Mouse (Mus musculus): ENCODE results near the gene Snx5. TPM values are rescaled to one million over a fixed set of nuclear protein-coding genes. Genes with fewer than 3 reads are reported as not detected.

Gene Snx5
- polyA plus RNA-seq, 1 experiment from 2014 or later = 147 TPM

DNA sequence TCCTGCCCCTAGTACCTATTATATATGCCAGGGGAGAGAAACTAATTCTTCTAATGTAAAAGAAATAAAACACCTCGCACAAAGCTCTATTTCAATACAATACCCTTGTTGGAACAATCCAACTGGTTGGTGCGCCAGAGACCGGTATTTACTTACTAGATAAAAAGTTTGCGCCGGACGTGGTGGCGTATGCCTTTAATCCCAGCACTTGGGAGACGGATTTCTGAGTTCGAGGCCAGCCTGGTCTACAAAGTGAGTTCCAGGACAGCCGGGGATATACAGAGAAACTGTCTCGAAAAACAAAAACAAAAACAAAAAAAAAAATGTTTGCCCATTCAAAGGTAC lies 1.4 kb downstream of the Snx5 start:
- H3K4me1 ChIP-seq (ENCODE audit: control insufficient read depth, insufficient read depth, low read length) = peaks cover 18% of the 10 kb centered on the region
- peak overlapping the region; percentile 64 for H3K4me2 ChIP-seq (ENCODE audit: low read depth, low read length)
- H3K9ac ChIP-seq (ENCODE audit: low read depth, low read length) = peak overlapping the region; percentile 99
- H3K27me3 ChIP-seq (replicated peaks; ENCODE audit: control insufficient read depth, insufficient read depth, low read length) = no peaks in the 10 kb centered on the region
- H3K27ac ChIP-seq (ENCODE audit: low read length) = 0 out of 2 replicates have a peak overlapping the region, but pooled peaks have one; percentile 11
- no peak for ATAC-seq
- WGBS = 1% methylated on average over 11 of the region's 11 CpGs
- H3K9me3 ChIP-seq (ENCODE audit: control insufficient read depth, low read length) = no peaks in the 10 kb centered on the region
- peak overlapping the region; percentile 93 for H3K4me3 ChIP-seq (ENCODE audit: low read length)
- H3K36me3 ChIP-seq (ENCODE audit: control insufficient read depth, insufficient read depth, low read length) = peaks cover 2% of the 10 kb centered on the region; the same call in 1 of the 2 replicates

DNA sequence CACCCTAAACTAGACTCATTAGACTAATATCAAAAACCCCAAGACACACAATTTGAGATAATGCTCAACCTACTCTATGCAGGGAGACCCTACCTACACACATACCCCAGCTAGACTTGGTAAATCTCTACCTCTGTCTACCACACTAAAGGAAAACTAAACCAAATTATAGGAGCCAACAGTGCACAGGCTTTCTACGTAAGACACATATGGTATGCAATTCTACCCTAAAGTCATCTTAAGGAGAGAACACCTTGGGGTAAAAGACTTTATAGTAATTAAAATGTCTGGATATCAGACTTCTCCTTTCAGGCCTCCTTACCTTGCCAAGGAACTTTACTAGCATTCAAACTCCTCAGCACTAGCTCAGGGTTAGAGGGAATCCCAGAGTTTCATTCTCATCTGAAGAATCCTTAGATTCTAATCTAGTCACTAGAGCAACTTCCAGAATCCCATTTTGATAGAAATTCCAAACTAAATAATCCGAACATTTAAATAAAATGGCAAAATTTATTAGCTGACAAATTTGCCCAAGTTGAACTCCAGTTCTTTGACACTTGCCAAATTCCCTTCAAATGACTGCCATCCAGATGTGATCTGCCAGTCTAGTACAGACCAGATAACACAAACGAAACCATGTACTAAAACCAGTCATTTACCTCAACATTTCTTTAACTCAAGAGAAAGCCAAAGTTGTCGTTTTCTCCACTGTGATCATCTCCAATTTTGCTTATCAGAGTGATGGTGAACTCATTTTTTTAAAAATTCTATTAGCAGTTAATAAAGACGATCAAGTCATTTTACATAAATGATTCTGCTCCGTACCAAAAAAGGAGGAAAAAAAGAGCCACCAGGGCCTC lies 2.0 kb downstream of the Snx5 start:
- Histone ChIP-seq H3K27me3 (replicated peaks; ENCODE audit: control insufficient read depth, insufficient read depth, low read length) (no peaks in the 10 kb centered on the region), H3K4me3 (ENCODE audit: low read length) (peak overlapping the region; percentile 93), H3K36me3 (ENCODE audit: control insufficient read depth, insufficient read depth, low read length) (peaks cover 2% of the 10 kb centered on the region; the same call in 1 of the 2 replicates), H3K27ac (ENCODE audit: low read length) (peak overlapping the region; percentile 57), H3K9ac (ENCODE audit: low read depth, low read length) (peak overlapping the region; percentile 99), H3K4me2 (ENCODE audit: low read depth, low read length) (peak overlapping the region; percentile 64), H3K4me1 (ENCODE audit: control insufficient read depth, insufficient read depth, low read length) (peaks cover 17% of the 10 kb centered on the region), H3K9me3 (ENCODE audit: control insufficient read depth, low read length) (no peaks in the 10 kb centered on the region)
- no peak for ATAC-seq
- WGBS = 11% methylated on average over 6 of the region's 6 CpGs

DNA sequence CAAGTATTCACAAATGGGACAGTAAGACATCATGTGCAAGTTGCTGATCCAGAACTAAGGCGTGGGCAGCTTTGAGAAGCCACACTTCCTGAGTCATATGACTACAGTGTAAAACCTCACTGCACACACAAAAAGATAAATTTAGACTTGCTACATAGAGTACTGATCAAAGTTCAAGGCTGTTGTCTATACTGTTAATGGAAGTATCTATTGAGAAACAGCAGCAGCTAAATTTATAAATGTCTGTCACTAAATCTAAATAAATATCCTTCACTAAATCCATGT lies 3.0 kb downstream of the Snx5 start:
- Histone ChIP-seq H3K9ac (ENCODE audit: low read depth, low read length) (no peak overlapping the region), H3K9me3 (ENCODE audit: control insufficient read depth, low read length) (no peaks in the 10 kb centered on the region), H3K4me1 (ENCODE audit: control insufficient read depth, insufficient read depth, low read length) (peaks cover 25% of the 10 kb centered on the region), H3K4me2 (ENCODE audit: low read depth, low read length) (peak overlapping the region; percentile 64), H3K4me3 (ENCODE audit: low read length) (peak overlapping the region; percentile 93), H3K36me3 (ENCODE audit: control insufficient read depth, insufficient read depth, low read length) (peaks cover 2% of the 10 kb centered on the region; the same call in 1 of the 2 replicates), H3K27ac (ENCODE audit: low read length) (peak overlapping the region; percentile 57), H3K27me3 (replicated peaks; ENCODE audit: control insufficient read depth, insufficient read depth, low read length) (no peaks in the 10 kb centered on the region)
- no peak for ATAC-seq
- 16% methylated on average over 1 of the region's 1 CpGs for WGBS

DNA sequence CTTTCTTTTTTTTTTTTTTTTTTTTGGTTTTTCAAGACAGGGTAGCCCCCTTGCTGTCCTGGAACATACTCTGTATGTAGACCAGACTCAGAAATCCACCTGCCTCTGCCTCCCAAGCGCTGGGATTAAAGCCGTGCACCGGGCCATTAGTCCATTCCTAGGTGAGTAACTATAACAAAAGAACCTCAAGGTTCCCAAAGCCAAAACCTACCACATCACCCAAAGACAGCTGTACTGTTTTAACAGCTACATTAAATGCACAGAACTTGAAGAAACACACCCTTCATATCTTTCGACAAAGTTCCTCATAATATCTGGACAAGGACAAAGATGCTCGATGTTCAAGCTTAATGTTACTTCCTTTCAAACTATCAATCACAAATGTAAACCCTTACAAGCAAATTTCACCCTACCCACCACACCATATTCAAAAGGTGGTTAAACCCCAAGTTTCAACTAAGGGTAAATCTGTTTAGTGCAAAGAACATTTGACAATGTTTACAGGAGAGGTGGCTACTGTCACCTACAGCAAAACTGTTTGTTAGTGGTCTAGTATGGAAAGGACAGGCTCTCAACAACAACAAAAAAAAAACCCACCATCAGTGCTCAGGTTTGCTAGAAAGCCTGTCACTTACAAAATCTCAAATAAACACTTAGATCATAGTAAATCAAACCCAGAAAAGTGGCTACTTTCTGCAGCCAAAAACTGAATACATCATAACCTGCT lies 3.5 kb downstream of the Snx5 start:
- Histone ChIP-seq H3K27me3 (replicated peaks; ENCODE audit: control insufficient read depth, insufficient read depth, low read length) (no peaks in the 10 kb centered on the region), H3K9ac (ENCODE audit: low read depth, low read length) (no peak overlapping the region), H3K9me3 (ENCODE audit: control insufficient read depth, low read length) (no peaks in the 10 kb centered on the region), H3K4me1 (ENCODE audit: control insufficient read depth, insufficient read depth, low read length) (peaks cover 25% of the 10 kb centered on the region), H3K4me2 (ENCODE audit: low read depth, low read length) (peak overlapping the region; percentile 40), H3K36me3 (ENCODE audit: control insufficient read depth, insufficient read depth, low read length) (peaks cover 2% of the 10 kb centered on the region; the same call in 1 of the 2 replicates), H3K4me3 (ENCODE audit: low read length) (peak overlapping the region; percentile 93), H3K27ac (ENCODE audit: low read length) (peak overlapping the region; percentile 47)
- WGBS = 40% methylated on average over 5 of the region's 5 CpGs
- no peak for ATAC-seq

DNA sequence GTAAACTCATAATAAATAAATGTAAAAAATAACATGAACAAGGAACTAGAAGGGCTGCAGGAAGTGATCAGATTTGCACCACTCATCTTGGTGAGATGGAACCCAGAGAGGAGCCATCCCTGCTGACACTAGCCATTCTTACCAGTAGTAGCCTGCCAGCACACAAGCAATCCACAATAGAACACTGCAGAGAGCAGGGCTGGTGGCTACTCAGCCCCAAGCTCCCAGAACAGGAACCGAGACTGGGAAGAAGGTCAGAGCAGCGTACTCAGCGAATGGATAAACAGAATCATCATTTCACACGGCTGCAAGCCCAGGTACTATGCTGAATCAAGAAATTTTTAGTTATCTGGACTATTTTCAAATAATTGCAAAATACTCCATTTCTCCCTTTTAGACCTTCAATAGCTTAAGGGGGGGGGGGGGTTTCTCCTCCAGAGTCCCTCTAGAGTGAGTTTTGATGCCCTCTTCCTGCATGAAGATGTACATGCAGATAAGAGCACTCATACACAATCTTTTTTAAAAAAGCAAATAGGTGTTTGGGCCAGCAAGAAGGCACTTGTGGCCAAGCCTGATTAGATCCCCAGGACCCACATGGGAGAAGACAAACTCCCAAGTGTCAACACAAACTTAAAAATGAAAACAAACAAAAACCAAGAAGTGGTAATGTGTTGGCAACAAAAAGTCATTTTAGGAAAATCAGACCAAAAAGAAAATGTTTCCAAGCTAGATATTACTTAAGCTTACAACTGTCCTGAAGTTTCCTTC lies 4.6 kb downstream of the Snx5 start:
- H3K36me3 ChIP-seq (ENCODE audit: control insufficient read depth, insufficient read depth, low read length) = peaks cover 8% of the 10 kb centered on the region; the same call in 1 of the 2 replicates
- H3K4me3 ChIP-seq (ENCODE audit: low read length) = 0 out of 2 replicates have a peak overlapping the region, but pooled peaks have one; percentile 1
- no peak overlapping the region for H3K27ac ChIP-seq (ENCODE audit: low read length)
- no peaks in the 10 kb centered on the region for H3K27me3 ChIP-seq (replicated peaks; ENCODE audit: control insufficient read depth, insufficient read depth, low read length)
- peak overlapping the region; percentile 18; the same call in 1 of the 2 replicates for H3K4me2 ChIP-seq (ENCODE audit: low read depth, low read length)
- peaks cover 29% of the 10 kb centered on the region for H3K4me1 ChIP-seq (ENCODE audit: control insufficient read depth, insufficient read depth, low read length)
- no peaks in the 10 kb centered on the region for H3K9me3 ChIP-seq (ENCODE audit: control insufficient read depth, low read length)
- WGBS = 33% methylated on average over 4 of the region's 4 CpGs
- H3K9ac ChIP-seq (ENCODE audit: low read depth, low read length) = peak overlapping the region; percentile 20; the same call in 1 of the 2 replicates
- no peak for ATAC-seq

DNA sequence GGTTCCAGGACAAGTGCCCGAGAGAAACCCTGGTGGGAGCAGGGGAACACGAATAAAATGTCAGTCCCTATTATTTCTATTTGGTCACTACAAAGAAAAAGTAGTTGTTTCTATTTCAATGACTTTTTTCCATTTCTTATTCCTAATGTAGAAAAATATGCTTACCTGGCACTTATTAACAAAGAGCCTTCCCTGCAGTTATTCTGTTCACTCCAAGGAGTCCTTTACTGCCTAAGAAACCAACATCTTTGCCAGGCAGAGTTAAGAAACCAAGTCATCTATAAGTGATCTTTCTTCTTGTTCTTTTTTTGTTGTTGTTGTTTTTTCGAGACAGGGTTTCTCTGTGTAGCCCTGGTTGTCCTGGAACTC lies 5.6 kb downstream of the Snx5 start:
- Histone ChIP-seq H3K27me3 (replicated peaks; ENCODE audit: control insufficient read depth, insufficient read depth, low read length) (no peaks in the 10 kb centered on the region), H3K9ac (ENCODE audit: low read depth, low read length) (no peak overlapping the region), H3K4me1 (ENCODE audit: control insufficient read depth, insufficient read depth, low read length) (peaks cover 29% of the 10 kb centered on the region), H3K4me3 (ENCODE audit: low read length) (no peak overlapping the region), H3K4me2 (ENCODE audit: low read depth, low read length) (no peak overlapping the region), H3K9me3 (ENCODE audit: control insufficient read depth, low read length) (no peaks in the 10 kb centered on the region), H3K36me3 (ENCODE audit: control insufficient read depth, insufficient read depth, low read length) (peaks cover 8% of the 10 kb centered on the region; the same call in 1 of the 2 replicates), H3K27ac (ENCODE audit: low read length) (no peak overlapping the region)
- no peak for ATAC-seq
- WGBS = 66% methylated on average over 3 of the region's 3 CpGs

DNA sequence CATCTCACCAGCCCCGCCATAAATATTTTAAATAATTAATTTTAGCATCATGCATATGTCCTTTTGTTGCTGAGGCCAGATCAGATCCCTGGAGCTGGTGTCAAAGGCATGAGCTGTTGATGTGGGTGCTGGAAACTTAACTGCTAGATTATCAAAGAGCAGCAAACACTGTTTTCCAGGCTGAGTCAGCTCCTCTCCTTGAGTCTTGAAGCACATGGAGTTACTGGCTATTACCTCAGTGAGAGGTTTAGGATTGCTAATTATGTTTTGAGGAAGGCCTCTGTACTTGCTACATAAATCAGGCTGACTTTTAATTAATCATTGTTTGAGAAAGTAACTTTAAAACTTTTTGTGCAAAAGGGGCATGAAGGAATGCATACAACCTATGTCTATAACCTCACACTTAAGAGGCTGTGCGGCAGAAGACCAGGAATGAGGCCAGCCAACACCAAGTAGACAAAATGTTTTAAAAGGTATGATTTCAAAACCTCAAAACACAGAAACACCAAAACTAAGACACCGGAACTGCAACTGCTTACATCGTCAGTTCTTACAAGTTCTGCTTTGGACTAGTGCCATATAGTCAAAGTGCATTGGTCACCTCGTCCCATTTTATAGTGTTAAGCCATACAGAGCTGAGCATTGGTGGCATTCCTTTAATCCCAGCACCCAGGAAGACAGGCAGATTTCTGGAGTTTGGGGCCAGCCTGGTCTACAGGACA lies 6.1 kb downstream of the Snx5 start:
- H3K4me2 ChIP-seq (ENCODE audit: low read depth, low read length) = no peak overlapping the region
- peaks cover 29% of the 10 kb centered on the region for H3K4me1 ChIP-seq (ENCODE audit: control insufficient read depth, insufficient read depth, low read length)
- 60% methylated on average over 5 of the region's 5 CpGs for WGBS
- no peaks in the 10 kb centered on the region for H3K9me3 ChIP-seq (ENCODE audit: control insufficient read depth, low read length)
- ATAC-seq = no peak
- H3K27me3 ChIP-seq (replicated peaks; ENCODE audit: control insufficient read depth, insufficient read depth, low read length) = no peaks in the 10 kb centered on the region
- no peak overlapping the region for H3K4me3 ChIP-seq (ENCODE audit: low read length)
- no peak overlapping the region for H3K27ac ChIP-seq (ENCODE audit: low read length)
- peaks cover 8% of the 10 kb centered on the region; the same call in 1 of the 2 replicates for H3K36me3 ChIP-seq (ENCODE audit: control insufficient read depth, insufficient read depth, low read length)
- no peak overlapping the region for H3K9ac ChIP-seq (ENCODE audit: low read depth, low read length)

DNA sequence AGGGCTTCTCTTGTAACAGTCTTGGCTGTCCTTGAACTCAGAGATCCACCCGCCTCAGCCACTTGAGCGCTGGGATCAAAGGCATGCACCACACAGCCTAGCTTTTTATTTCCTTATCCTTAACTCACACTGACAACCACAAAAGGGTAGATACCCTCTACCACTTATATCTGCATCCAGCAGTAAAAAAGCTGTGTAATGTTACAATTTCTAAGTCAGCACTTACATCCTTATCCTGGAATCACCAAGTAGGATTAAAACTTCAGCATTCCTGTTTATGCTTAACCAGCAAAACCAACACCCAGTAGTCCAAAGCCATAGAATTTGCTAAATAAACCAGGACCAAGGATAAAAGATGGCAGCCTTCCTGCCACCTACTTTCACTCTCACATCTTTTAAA lies 7.9 kb downstream of the Snx5 start:
- peaks cover 13% of the 10 kb centered on the region for H3K36me3 ChIP-seq (ENCODE audit: control insufficient read depth, insufficient read depth, low read length)
- no peak overlapping the region for H3K27ac ChIP-seq (ENCODE audit: low read length)
- no peak overlapping the region for H3K4me2 ChIP-seq (ENCODE audit: low read depth, low read length)
- no peaks in the 10 kb centered on the region for H3K9me3 ChIP-seq (ENCODE audit: control insufficient read depth, low read length)
- H3K4me3 ChIP-seq (ENCODE audit: low read length) = no peak overlapping the region
- peaks cover 29% of the 10 kb centered on the region for H3K4me1 ChIP-seq (ENCODE audit: control insufficient read depth, insufficient read depth, low read length)
- no peak for ATAC-seq
- H3K27me3 ChIP-seq (replicated peaks; ENCODE audit: control insufficient read depth, insufficient read depth, low read length) = no peaks in the 10 kb centered on the region
- WGBS = 76% methylated on average over 2 of the region's 2 CpGs
- H3K9ac ChIP-seq (ENCODE audit: low read depth, low read length) = no peak overlapping the region
